Mouse (Mus musculus): ENCODE measurements around the gene AF067061. TPM values are rescaled to one million over a fixed set of nuclear protein-coding genes. Genes with fewer than 3 reads are reported as not detected.

The AF067061 gene
- total RNA-seq, 2 experiments from 2014 or later = not detected

Other genes with a start within 250 kb of the AF067061 start
- gene Gm36079, start 236.1 kb upstream of the AF067061 start, total RNA-seq (2021) = not detected
- gene Gm21188, start 210.9 kb upstream of the AF067061 start, total RNA-seq (2021) = not detected
- not detected for gene Gm20767, start 122.9 kb upstream of the AF067061 start, total RNA-seq (2021)
- not detected for gene Gm21818, start 90.7 kb upstream of the AF067061 start, total RNA-seq (2021)
- gene Gm21762, start 47.2 kb upstream of the AF067061 start, total RNA-seq (2021) = not detected
- gene Gm21731, start 24.0 kb upstream of the AF067061 start, total RNA-seq (2021) = not detected
- not detected for gene BC147527, start 37.3 kb downstream of the AF067061 start, total RNA-seq (2021)
- not detected for gene Tcstv3, start 53.8 kb downstream of the AF067061 start, total RNA-seq (2021)